Mouse (Mus musculus): ENCODE results near the gene Hnrnpr.

Gene Hnrnpr

DNA sequence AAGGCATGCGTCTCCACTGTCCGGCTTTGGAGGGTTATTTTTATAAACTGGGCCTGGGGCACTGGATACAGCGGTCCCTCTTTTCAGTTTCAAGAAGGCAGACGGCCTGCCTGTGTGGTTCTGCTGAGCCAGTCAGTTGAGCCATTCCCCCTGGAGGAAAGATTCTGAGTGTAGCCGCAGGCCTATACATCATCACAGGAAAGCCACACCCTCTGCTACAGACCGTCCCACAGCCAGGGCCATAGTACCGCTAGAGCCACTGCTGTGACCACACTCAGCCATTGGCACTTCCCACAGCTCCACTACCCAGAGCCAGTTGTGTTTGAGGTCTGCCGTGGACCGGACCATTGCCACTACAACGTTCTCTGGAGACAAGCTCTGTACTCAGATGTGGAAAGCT, 91.1 kb downstream of the Hnrnpr start:
- no peak for DNase-seq (ENCODE audit: low read depth, low spot score)

DNA sequence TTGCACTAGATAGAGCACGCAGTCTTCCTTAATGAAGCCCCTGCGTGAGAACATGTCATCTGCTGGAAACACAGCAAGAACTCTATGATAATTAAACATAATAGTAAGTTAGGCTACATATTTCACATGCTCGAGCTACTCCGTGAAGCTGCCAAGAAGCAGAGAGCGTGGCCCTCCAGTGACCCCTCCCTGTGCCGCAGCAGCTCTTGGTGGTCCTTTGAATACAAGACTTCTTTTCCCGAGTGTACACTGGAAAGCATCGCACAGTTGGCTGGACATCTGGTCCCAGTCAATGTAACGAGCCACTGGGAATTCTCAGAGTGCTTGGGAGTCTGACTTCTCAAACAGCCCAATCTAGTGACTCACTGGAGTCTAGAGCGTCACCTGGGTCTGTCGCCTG, 97.1 kb downstream of the Hnrnpr start:
- DNase-seq (ENCODE audit: low read depth, low spot score): no peak

Measured in CD4-positive, CD25-positive, alpha-beta regulatory T cell, adult 2 months (primary cell).